Mouse (Mus musculus) MEL (cell line): ENCODE results near the gene Nanos2.

ENCODE experiments used
- CHD2 ChIP-seq: IDR thresholded peaks from 2 replicates; pipeline ENCODE4 v1.6.1; 2011; ENCODE audit warnings: low read length, improper control_type of control experiment
- CTCF ChIP-seq, 3 experiments: IDR thresholded peaks in 2 of 3; conservative IDR thresholded peaks in 1 of 3; 2 replicates each; pipeline ENCODE4 v1.5.1; 2011 to 2012; ENCODE audit warnings: low read length in 3 of 3, low read depth in 2 of 3, mild to moderate bottlenecking in 2 of 3, improper control_type of control experiment in 1 of 3, inconsistent platforms in 1 of 3, mixed read lengths in 1 of 3, moderate library complexity in 1 of 3; ENCODE audit not compliant: control insufficient read depth in 1 of 3, insufficient read depth in 1 of 3, poor library complexity in 1 of 3, severe bottlenecking in 1 of 3
- E2F4 ChIP-seq: IDR thresholded peaks from 2 replicates; pipeline ENCODE4 v1.6.1; 2011; ENCODE audit warnings: low read depth, low read length, improper control_type of control experiment, borderline replicate concordance
- EP300 ChIP-seq, 2 experiments: IDR thresholded peaks; 2 replicates each; pipeline ENCODE4 v1.6.1; 2011; ENCODE audit warnings: improper control_type of control experiment in 2 of 2, low read length in 2 of 2, low read depth in 1 of 2, mild to moderate bottlenecking in 1 of 2
- MAX ChIP-seq: IDR thresholded peaks from 2 replicates; pipeline ENCODE4 v1.6.1; 2011; ENCODE audit warnings: low read length, improper control_type of control experiment
- MAZ ChIP-seq: IDR thresholded peaks from 2 replicates; pipeline ENCODE4 v1.6.1; 2012; ENCODE audit warnings: low read depth, mild to moderate bottlenecking, inconsistent platforms, low read length, improper control_type of control experiment
- MYC ChIP-seq: IDR thresholded peaks from 2 replicates; pipeline ENCODE4 v1.6.1; 2011; ENCODE audit warnings: low read depth, mild to moderate bottlenecking, low read length, improper control_type of control experiment, moderate library complexity
- POLR2A ChIP-seq, 2 experiments: IDR thresholded peaks; 2 replicates each; pipeline ENCODE4 v1.6.1; 2011 to 2012; ENCODE audit warnings: low read length in 2 of 2, mild to moderate bottlenecking in 2 of 2, control low read depth in 1 of 2, improper control_type of control experiment in 1 of 2, low read depth in 1 of 2, moderate library complexity in 1 of 2; ENCODE audit not compliant: control insufficient read depth in 1 of 2, insufficient read depth in 1 of 2, poor library complexity in 1 of 2
- RAD21 ChIP-seq: IDR thresholded peaks from 2 replicates; pipeline ENCODE4 v1.6.1; 2011; ENCODE audit warnings: mild to moderate bottlenecking, low read depth, low read length, improper control_type of control experiment
- SMC3 ChIP-seq: IDR thresholded peaks from 2 replicates; pipeline ENCODE4 v1.6.1; 2011; ENCODE audit warnings: low read depth, low read length, improper control_type of control experiment
- USF1 ChIP-seq: IDR thresholded peaks from 2 replicates; pipeline ENCODE4 v1.6.1; 2014; ENCODE audit warnings: low read depth, mild to moderate bottlenecking, inconsistent platforms, low read length, improper control_type of control experiment, moderate library complexity

GRCm38 (mm10) chr7:19012025-19012621 is 24.9 kb downstream of the Nanos2 start:
- TF ChIP-seq SMC3 (no peak), CHD2 (no peak), MAX (no peak), E2F4 (no peak), USF1 (no peak), CTCF (IDR thresholded peaks at IDR 0.05 in 2 of 3, conservative IDR thresholded peaks at IDR 0.05 in 1 of 3; ENCODE audit: control insufficient read depth in 1 of 3, insufficient read depth in 1 of 3, low read depth in 2 of 3, low read length in 3 of 3, poor library complexity in 1 of 3, severe bottlenecking in 1 of 3) (no peak), EP300 (IDR thresholded peaks at IDR 0.05; ENCODE audit: low read depth in 1 of 2, low read length in 2 of 2) (no peak), MAZ (no peak), MYC (no peak), RAD21 (no peak), POLR2A (IDR thresholded peaks at IDR 0.05; ENCODE audit: control insufficient read depth in 1 of 2, insufficient read depth in 1 of 2, low read depth in 1 of 2, low read length in 2 of 2, poor library complexity in 1 of 2) (no peak)
